Mouse (Mus musculus) forebrain, embryonic 13.5 days (tissue): ENCODE data around the gene Gm597. TPM values are rescaled to one million over a fixed set of nuclear protein-coding genes. Genes with fewer than 3 reads are reported as not detected.

ENCODE experiments used
- ATAC-seq: fragments of 200-750 bp; cut with Nextera tagmentation; 2 replicates; pipeline ENCODE4 v1.8.0; 2017
- H3K27ac ChIP-seq: fragments of 300-500 bp; sonication (generic); 2 replicates; pipeline ENCODE4 v1.5.1; 2015; ENCODE audit warnings: inconsistent platforms, mild to moderate bottlenecking, moderate library complexity
- H3K27me3 ChIP-seq: fragments of 300-500 bp; sonication (generic); 2 replicates; pipeline ENCODE4 v1.6.1; 2015; ENCODE audit warnings: mild to moderate bottlenecking, inconsistent platforms
- H3K36me3 ChIP-seq: fragments of 300-500 bp; sonication (generic); 2 replicates; pipeline ENCODE4 v1.6.1; 2015; ENCODE audit warnings: mild to moderate bottlenecking, inconsistent platforms; ENCODE audit not compliant: poor library complexity, severe bottlenecking
- H3K4me1 ChIP-seq: fragments of 300-500 bp; sonication (generic); 2 replicates; pipeline ENCODE4 v1.6.1; 2015; ENCODE audit warnings: inconsistent platforms
- H3K4me2 ChIP-seq: fragments of 300-500 bp; sonication (generic); 2 replicates; pipeline ENCODE4 v1.6.1; 2015; ENCODE audit warnings: inconsistent platforms, mild to moderate bottlenecking, moderate library complexity
- H3K4me3 ChIP-seq: fragments of 300-500 bp; sonication (generic); 2 replicates; pipeline ENCODE4 v1.5.1; 2015; ENCODE audit warnings: mild to moderate bottlenecking, inconsistent platforms
- H3K9ac ChIP-seq: fragments of 300-500 bp; sonication (generic); 2 replicates; pipeline ENCODE4 v1.6.1; 2015; ENCODE audit warnings: mild to moderate bottlenecking, inconsistent platforms
- H3K9me3 ChIP-seq: fragments of 300-500 bp; sonication (generic); replicated peaks from 2 replicates; pipeline ENCODE4 v1.6.1; 2016; ENCODE audit warnings: inconsistent platforms
- WGBS: fragments of 180-500 bp; shearing (Covaris S2); methylation state at CpG from one replicate; pipeline ENCODE4 v1.1.7; 2015; 5-methylcytosine and 5-hydroxymethylcytosine counted together
- polyA plus RNA-seq: library from polyadenylated mRNA; unstranded; fragments of >200 nt; fragmentation: Nextera tagmentation; extraction: Ambion mirVana; gene quantifications from 2 replicates; pipeline ENCODE4 v1.2.1, GENCODE M21; 2015

The Gm597 gene
- polyA plus RNA-seq, result not detected in 2 replicates

- no peak for ATAC-seq
- Histone ChIP-seq H3K27ac (no peak within 1 kb of the TSS), H3K9ac (no peak within 1 kb of the TSS), H3K27me3 (no peaks in the 10 kb centered on the region), H3K4me1 (no peaks in the 10 kb centered on the region), H3K4me2 (no peak within 1 kb of the TSS), H3K36me3 (no peaks in the 10 kb centered on the region), H3K9me3 (no peaks in the 10 kb centered on the region), H3K4me3 (no peak within 1 kb of the TSS)
These were observed at the start of gene Gm597 for GRCm38 (mm10) chr1:28780152-28780551. Gene Gm597 (minus strand): TSS chr1:28780252.

GRCm38 (mm10) chr1:28807689-28808088, 27.6 kb upstream of the Gm597 start:
- 96% methylated on average over 1 of the region's 1 CpGs for WGBS
- no peak for ATAC-seq
- Histone ChIP-seq H3K4me2 (no peak overlapping the region), H3K9ac (no peak overlapping the region), H3K4me3 (no peak overlapping the region), H3K4me1 (no peaks in the 10 kb centered on the region), H3K27me3 (no peaks in the 10 kb centered on the region), H3K27ac (no peak overlapping the region), H3K36me3 (no peaks in the 10 kb centered on the region), H3K9me3 (no peaks in the 10 kb centered on the region)

- no peaks in the 10 kb centered on the region for H3K9me3 ChIP-seq
- no peak for ATAC-seq
- no peak overlapping the region for H3K27ac ChIP-seq
- H3K9ac ChIP-seq, result no peak overlapping the region
- no peaks in the 10 kb centered on the region for H3K4me1 ChIP-seq
- no peak overlapping the region for H3K4me2 ChIP-seq
- H3K4me3 ChIP-seq, result no peak overlapping the region
- no peaks in the 10 kb centered on the region for H3K27me3 ChIP-seq
- H3K36me3 ChIP-seq, result no peaks in the 10 kb centered on the region
These were observed 26.6 kb upstream of the Gm597 start for GRCm38 (mm10) chr1:28806618-28807017.

GRCm38 (mm10) chr1:28800881-28801280, 20.8 kb upstream of the Gm597 start:
- H3K9me3 ChIP-seq, result no peaks in the 10 kb centered on the region
- H3K4me3 ChIP-seq, result no peak overlapping the region

More at GRCm38 (mm10) chr1:28800881-28801280, 20.8 kb upstream of the Gm597 start:
- no peak overlapping the region for H3K4me2 ChIP-seq
- no peaks in the 10 kb centered on the region for H3K36me3 ChIP-seq
- H3K27me3 ChIP-seq, result no peaks in the 10 kb centered on the region
- 91% methylated on average over 14 of the region's 14 CpGs for WGBS
- no peak for ATAC-seq
- H3K4me1 ChIP-seq, result no peaks in the 10 kb centered on the region
- H3K27ac ChIP-seq, result no peak overlapping the region
- H3K9ac ChIP-seq, result no peak overlapping the region
